Mouse (Mus musculus) embryonic facial prominence, embryonic 12.5 days (tissue): Measurements from ENCODE around the gene Fnbp4. TPM values are rescaled to one million over a fixed set of nuclear protein-coding genes. Genes with fewer than 3 reads are reported as not detected.

Experiments used
- ATAC-seq: fragments of 200-750 bp; cut with Nextera tagmentation; 2 replicates; pipeline ENCODE4 v1.8.0; 2017; ENCODE audit not compliant: insufficient number of reproducible peaks, insufficient read depth, low FRiP score, low TSS enrichment
- H3K27ac ChIP-seq: fragments of 300-500 bp; sonication (generic); 2 replicates; pipeline ENCODE4 v1.5.1; 2016; ENCODE audit warnings: mild to moderate bottlenecking
- H3K27me3 ChIP-seq: fragments of 300-500 bp; sonication (generic); 2 replicates; pipeline ENCODE4 v1.6.1; 2016; ENCODE audit warnings: mild to moderate bottlenecking, moderate library complexity
- H3K36me3 ChIP-seq: fragments of 300-500 bp; sonication (generic); 2 replicates; pipeline ENCODE4 v1.6.1; 2016; ENCODE audit warnings: mild to moderate bottlenecking
- H3K4me1 ChIP-seq: fragments of 300-500 bp; sonication (generic); 2 replicates; pipeline ENCODE4 v1.6.1; 2016
- H3K4me2 ChIP-seq: fragments of 300-500 bp; sonication (generic); replicated peaks from 2 replicates; pipeline ENCODE4 v1.6.1; 2016; ENCODE audit warnings: mild to moderate bottlenecking, moderate library complexity
- H3K4me3 ChIP-seq: fragments of 300-500 bp; sonication (generic); 2 replicates; pipeline ENCODE4 v1.5.1; 2016; ENCODE audit warnings: mild to moderate bottlenecking
- H3K9ac ChIP-seq: fragments of 300-500 bp; sonication (generic); 2 replicates; pipeline ENCODE4 v1.6.1; 2016; ENCODE audit warnings: mild to moderate bottlenecking, moderate library complexity
- H3K9me3 ChIP-seq: fragments of 300-500 bp; sonication (generic); 2 replicates; pipeline ENCODE4 v1.6.1; 2016; ENCODE audit warnings: mild to moderate bottlenecking, moderate library complexity
- WGBS: fragments of 180-500 bp; shearing (Covaris S2); methylation state at CpG from one replicate; pipeline ENCODE4 v1.1.7; 2016; 5-methylcytosine and 5-hydroxymethylcytosine counted together
- polyA plus RNA-seq: library from polyadenylated mRNA; unstranded; fragments of >200 nt; fragmentation: Nextera tagmentation; extraction: Ambion mirVana; gene quantifications from 2 replicates; pipeline ENCODE4 v1.2.1, GENCODE M21; 2016

Gene Fnbp4
- polyA plus RNA-seq, 1 experiment from 2014 or later = 158 TPM

GRCm38 (mm10) chr2:90745740-90746537 lies 769 bp downstream of the Fnbp4 start:
- Histone ChIP-seq H3K9ac (peak overlapping the region; percentile 96), H3K4me3 (peak overlapping the region; percentile 91), H3K4me1 (peaks cover 18% of the 10 kb centered on the region), H3K36me3 (peaks cover 17% of the 10 kb centered on the region), H3K9me3 (no peaks in the 10 kb centered on the region), H3K27me3 (no peaks in the 10 kb centered on the region), H3K27ac (peak overlapping the region; percentile 98), H3K4me2 (peak overlapping the region; percentile 66)
- peak; percentile 30 for ATAC-seq
- WGBS = under 1% methylated on average over 54 of the region's 54 CpGs

- Histone ChIP-seq H3K27me3 (no peaks in the 10 kb centered on the region), H3K27ac (peak overlapping the region; percentile 98; the same call in 1 of the 2 replicates), H3K9ac (peak overlapping the region; percentile 96), H3K36me3 (peaks cover 23% of the 10 kb centered on the region), H3K4me2 (peak overlapping the region; percentile 66), H3K4me1 (peaks cover 18% of the 10 kb centered on the region), H3K4me3 (peak overlapping the region; percentile 91), H3K9me3 (no peaks in the 10 kb centered on the region)
- no peak for ATAC-seq
- 16% methylated on average over 4 of the region's 4 CpGs for WGBS
Measured at GRCm38 (mm10) chr2:90746538-90746865, 1.3 kb downstream of the Fnbp4 start.

- Histone ChIP-seq H3K27me3 (no peaks in the 10 kb centered on the region), H3K4me2 (peak overlapping the region; percentile 66), H3K4me3 (peak overlapping the region; percentile 91), H3K9ac (0 out of 2 replicates have a peak overlapping the region, but pooled peaks have one; percentile 7), H3K36me3 (peaks cover 23% of the 10 kb centered on the region), H3K27ac (no peak overlapping the region), H3K9me3 (no peaks in the 10 kb centered on the region), H3K4me1 (peaks cover 18% of the 10 kb centered on the region)
- 89% methylated on average over 10 of the region's 10 CpGs for WGBS
- ATAC-seq = no peak
Measured at GRCm38 (mm10) chr2:90747131-90747530, 2.0 kb downstream of the Fnbp4 start.

GRCm38 (mm10) chr2:90749676-90750459 lies 4.7 kb downstream of the Fnbp4 start:
- ATAC-seq = no peak
- WGBS = 81% methylated on average over 6 of the region's 6 CpGs
- Histone ChIP-seq H3K36me3 (peaks cover 49% of the 10 kb centered on the region), H3K4me2 (no peak overlapping the region), H3K4me3 (no peak overlapping the region), H3K9ac (no peak overlapping the region), H3K9me3 (no peaks in the 10 kb centered on the region), H3K27me3 (no peaks in the 10 kb centered on the region), H3K27ac (no peak overlapping the region), H3K4me1 (peaks cover 18% of the 10 kb centered on the region)

GRCm38 (mm10) chr2:90753565-90753964 lies 8.4 kb downstream of the Fnbp4 start:
- H3K9ac ChIP-seq = no peak overlapping the region
- H3K4me3 ChIP-seq = no peak overlapping the region
- H3K36me3 ChIP-seq = peaks cover 68% of the 10 kb centered on the region
- H3K27ac ChIP-seq = no peak overlapping the region
- H3K9me3 ChIP-seq = no peaks in the 10 kb centered on the region
- ATAC-seq = no peak
- H3K4me1 ChIP-seq = 0 out of 2 replicates have a peak, but pooled peaks cover 11% of the 10 kb centered on the region
- WGBS = 94% methylated on average over 2 of the region's 2 CpGs
- H3K27me3 ChIP-seq = no peaks in the 10 kb centered on the region
- H3K4me2 ChIP-seq = no peak overlapping the region

- no peak for ATAC-seq
- Histone ChIP-seq H3K36me3 (peaks cover 73% of the 10 kb centered on the region), H3K27me3 (no peaks in the 10 kb centered on the region), H3K9me3 (no peaks in the 10 kb centered on the region), H3K9ac (no peak overlapping the region), H3K4me3 (no peak overlapping the region), H3K4me2 (no peak overlapping the region), H3K4me1 (0 out of 2 replicates have a peak, but pooled peaks cover 6% of the 10 kb centered on the region), H3K27ac (no peak overlapping the region)
- WGBS = 95% methylated on average over 3 of the region's 3 CpGs
Measured at GRCm38 (mm10) chr2:90754188-90754587, 9.0 kb downstream of the Fnbp4 start.

- Histone ChIP-seq H3K9me3 (no peaks in the 10 kb centered on the region), H3K36me3 (peaks cover 82% of the 10 kb centered on the region), H3K4me3 (no peak overlapping the region), H3K4me1 (no peaks in the 10 kb centered on the region), H3K27ac (no peak overlapping the region), H3K27me3 (no peaks in the 10 kb centered on the region), H3K4me2 (no peak overlapping the region), H3K9ac (no peak overlapping the region)
- ATAC-seq = no peak
- 88% methylated on average over 3 of the region's 3 CpGs for WGBS
Measured at GRCm38 (mm10) chr2:90765123-90765522, 20.0 kb downstream of the Fnbp4 start.

- H3K9ac ChIP-seq = no peak overlapping the region
Measured at GRCm38 (mm10) chr2:90781323-90781722, 36.2 kb downstream of the Fnbp4 start.

GRCm38 (mm10) chr2:90781938-90782337 lies 36.8 kb downstream of the Fnbp4 start:
- Histone ChIP-seq H3K4me1 (peaks cover 12% of the 10 kb centered on the region), H3K27ac (no peak overlapping the region), H3K4me3 (no peak overlapping the region), H3K27me3 (no peaks in the 10 kb centered on the region), H3K36me3 (peaks cover 41% of the 10 kb centered on the region), H3K4me2 (peak overlapping the region; percentile 97), H3K9me3 (no peaks in the 10 kb centered on the region), H3K9ac (no peak overlapping the region; the same call in 1 of the 2 replicates)
- no peak for ATAC-seq
- 32% methylated on average over 2 of the region's 2 CpGs for WGBS

More at GRCm38 (mm10) chr2:90781323-90781722, 36.2 kb downstream of the Fnbp4 start:
- no peaks in the 10 kb centered on the region for H3K27me3 ChIP-seq
- peaks cover 12% of the 10 kb centered on the region for H3K4me1 ChIP-seq
- no peak overlapping the region for H3K27ac ChIP-seq
- ATAC-seq = no peak
- H3K4me2 ChIP-seq = no peak overlapping the region
- WGBS = 14% methylated on average over 3 of the region's 3 CpGs
- no peaks in the 10 kb centered on the region for H3K9me3 ChIP-seq
- H3K36me3 ChIP-seq = peaks cover 47% of the 10 kb centered on the region
- H3K4me3 ChIP-seq = no peak overlapping the region

- H3K27ac ChIP-seq = no peak within 1 kb of the TSS
Measured at GRCm38 (mm10) chr2:90782458-90782857, 37.3 kb downstream of the Fnbp4 start, which contains the start of gene Agbl2. Gene Agbl2 (plus strand): TSS chr2:90782727.

GRCm38 (mm10) chr2:90782901-90783486 lies 37.8 kb downstream of the Fnbp4 start:
- peak overlapping the region; percentile 97 for H3K4me2 ChIP-seq
- no peaks in the 10 kb centered on the region for H3K27me3 ChIP-seq
- peaks cover 12% of the 10 kb centered on the region for H3K4me1 ChIP-seq
- 2% methylated on average over 27 of the region's 29 CpGs for WGBS
- peak overlapping the region; percentile 44; the same call in 1 of the 2 replicates for H3K9ac ChIP-seq
- H3K4me3 ChIP-seq = peak overlapping the region; percentile 46
- ATAC-seq = peak; percentile 53; the same call in 1 of the 2 replicates
- H3K27ac ChIP-seq = no peak overlapping the region
- H3K9me3 ChIP-seq = no peaks in the 10 kb centered on the region
- peaks cover 30% of the 10 kb centered on the region for H3K36me3 ChIP-seq

More at GRCm38 (mm10) chr2:90782458-90782857, 37.3 kb downstream of the Fnbp4 start, which contains the start of gene Agbl2:
- Histone ChIP-seq H3K9me3 (no peaks in the 10 kb centered on the region), H3K9ac (peak within 1 kb of the TSS; percentile 44), H3K36me3 (peaks cover 36% of the 10 kb centered on the region), H3K4me1 (peaks cover 12% of the 10 kb centered on the region), H3K4me3 (peak within 1 kb of the TSS; percentile 46), H3K4me2 (peak within 1 kb of the TSS; percentile 97), H3K27me3 (no peaks in the 10 kb centered on the region)
- 1% methylated on average over 11 of the region's 11 CpGs for WGBS
- peak; percentile 73; the same call in 1 of the 2 replicates for ATAC-seq
